Mouse (Mus musculus): Measurements from ENCODE around the gene Slc51a. TPM values are rescaled to one million over a fixed set of nuclear protein-coding genes. Genes with fewer than 3 reads are reported as not detected.
"Not testable (repeated sequence)": the region's sequence is repeated elsewhere in the genome, so short reads cannot be mapped to it uniquely, and the experiment has no call there.

Gene Slc51a
- total RNA-seq, 2 experiments from 2014 or later = not detected

GRCm38 (mm10) chr16:32464908-32465307 lies 22.8 kb downstream of the Slc51a start:
- DNase-seq = no peak

DNA sequence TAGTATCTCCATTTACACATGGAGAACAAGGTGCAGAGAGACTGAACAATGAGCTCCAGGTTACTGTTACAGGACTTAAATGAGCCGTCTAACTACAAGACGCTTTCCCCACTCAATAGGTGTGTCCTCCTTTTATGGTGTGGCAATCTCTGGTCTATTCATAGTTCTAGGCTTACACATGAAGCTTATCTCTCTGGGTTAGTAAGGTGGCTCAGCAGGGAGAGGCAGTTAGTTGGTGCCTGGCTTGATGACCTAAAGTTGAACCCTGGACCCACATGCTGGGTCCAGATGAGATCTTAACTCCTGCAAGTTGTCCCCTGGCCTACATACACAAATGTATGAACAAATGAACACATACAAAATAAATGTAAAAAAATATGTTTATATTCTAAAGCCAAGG lies 24.3 kb downstream of the Slc51a start:
- DNase-seq = no peak

GRCm38 (mm10) chr16:32462950-32463349 lies 24.7 kb downstream of the Slc51a start:
- no peak for DNase-seq

- DNase-seq = no peak
These were observed 26.0 kb downstream of the Slc51a start for GRCm38 (mm10) chr16:32461713-32462112.

DNA sequence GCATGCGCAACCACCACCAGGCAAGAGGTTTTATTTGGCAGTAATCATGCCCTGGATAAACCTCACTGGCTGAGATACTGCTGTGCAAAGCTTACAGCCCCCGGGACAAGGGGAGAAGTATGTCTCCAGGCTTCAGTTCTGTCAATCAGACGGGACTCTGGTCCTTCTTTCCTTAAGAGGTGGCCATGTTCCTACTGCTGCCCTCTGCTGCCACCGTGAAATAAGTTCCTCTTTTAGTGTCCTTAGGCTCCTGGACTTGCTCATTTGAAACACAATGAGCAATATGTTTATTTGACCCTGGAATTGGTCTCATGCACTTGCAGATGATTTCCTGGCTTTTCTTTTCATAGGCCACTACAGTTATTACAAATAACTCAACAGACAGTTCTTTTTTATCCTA lies 27.2 kb downstream of the Slc51a start:
- DNase-seq = no peak

DNA sequence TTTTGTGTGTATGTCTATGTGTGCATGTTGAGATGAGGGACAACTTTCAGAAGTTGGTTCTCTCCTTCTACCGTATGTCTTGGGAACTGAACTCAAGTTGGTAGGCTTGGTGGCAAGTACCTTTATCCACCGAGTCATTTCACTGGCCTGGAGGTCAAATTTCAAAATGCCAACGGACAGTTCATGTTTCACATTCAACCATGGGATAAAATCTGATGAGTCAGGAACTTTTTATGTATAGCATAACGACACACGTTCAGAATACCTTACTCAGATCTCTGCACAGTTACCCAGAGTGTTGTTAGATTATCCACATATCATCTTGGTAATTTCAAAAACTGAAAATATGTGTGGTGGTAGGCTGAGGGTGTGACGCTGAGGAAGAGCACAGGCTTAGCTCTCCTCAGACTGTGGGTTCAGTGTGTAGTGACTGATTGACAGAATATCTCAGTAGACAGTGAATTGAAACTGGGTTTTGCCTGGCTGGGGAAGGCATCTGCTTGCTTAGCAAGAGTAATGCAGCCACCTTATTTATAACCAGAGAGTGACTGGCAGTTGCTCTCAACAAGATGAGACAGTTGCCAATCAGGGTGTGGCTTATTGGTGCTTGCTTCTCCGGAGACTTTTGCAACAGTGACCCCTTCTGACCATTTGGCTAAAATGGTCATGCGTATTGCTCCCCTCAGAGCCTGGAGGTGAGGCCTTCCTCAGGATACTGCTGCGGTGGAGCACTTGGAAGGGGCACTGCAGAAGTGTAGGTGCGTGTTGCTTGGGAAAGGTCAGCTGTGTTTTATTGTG lies 29.9 kb downstream of the Slc51a start:
- DNase-seq = peak; percentile 34 to 39

GRCm38 (mm10) chr16:32456761-32457160 lies 30.9 kb downstream of the Slc51a start:
- no peak for DNase-seq

DNA sequence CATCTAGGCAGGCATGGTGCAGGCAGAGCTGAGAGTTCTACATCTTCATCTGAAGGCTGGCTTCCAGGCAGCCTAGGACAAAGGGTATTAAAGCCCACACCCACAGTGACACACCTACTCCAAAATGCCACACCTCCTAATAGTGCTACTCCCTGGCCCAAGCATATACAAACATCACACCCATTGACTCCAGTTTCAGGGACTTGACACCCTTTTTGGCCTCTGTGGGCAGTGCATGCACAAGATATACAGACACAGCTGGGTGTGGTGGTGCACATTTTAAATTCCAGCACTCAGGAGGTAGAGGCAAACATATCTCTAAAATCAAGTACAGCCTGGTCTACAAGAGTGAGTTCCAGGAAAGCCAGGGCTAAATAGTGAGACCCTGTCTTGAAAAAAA lies 31.6 kb downstream of the Slc51a start:
- no peak for DNase-seq

GRCm38 (mm10) chr16:32454646-32455045 lies 33.0 kb downstream of the Slc51a start:
- DNase-seq = no peak

DNA sequence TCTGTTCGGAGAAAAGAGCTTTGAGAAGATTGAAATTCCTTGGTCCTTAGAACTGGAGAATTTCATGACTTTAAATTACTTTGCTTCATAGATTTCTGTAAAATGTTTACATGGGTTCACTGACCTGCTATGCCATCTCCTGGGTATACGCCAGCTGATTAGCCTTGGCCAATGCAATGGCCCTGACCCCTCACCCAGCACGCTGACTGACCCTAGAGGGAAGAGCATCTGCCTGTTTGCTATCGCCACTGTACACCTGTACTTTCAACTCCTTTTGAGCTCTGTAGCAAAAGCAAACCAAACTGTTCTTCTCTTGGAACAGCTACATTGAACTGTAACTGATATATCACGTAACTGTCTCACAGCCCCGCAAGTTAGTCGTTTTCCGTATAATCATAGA lies 34.6 kb downstream of the Slc51a start:
- no peak for DNase-seq

- DNase-seq = no peak
These were observed 37.5 kb downstream of the Slc51a start for GRCm38 (mm10) chr16:32450133-32450532.

- DNase-seq = no peak
These were observed 38.0 kb downstream of the Slc51a start for GRCm38 (mm10) chr16:32449665-32450064.

- no peak for DNase-seq
These were observed 41.0 kb downstream of the Slc51a start for GRCm38 (mm10) chr16:32446563-32447138.

GRCm38 (mm10) chr16:32445558-32445957 lies 42.1 kb downstream of the Slc51a start:
- no peak for DNase-seq

DNA sequence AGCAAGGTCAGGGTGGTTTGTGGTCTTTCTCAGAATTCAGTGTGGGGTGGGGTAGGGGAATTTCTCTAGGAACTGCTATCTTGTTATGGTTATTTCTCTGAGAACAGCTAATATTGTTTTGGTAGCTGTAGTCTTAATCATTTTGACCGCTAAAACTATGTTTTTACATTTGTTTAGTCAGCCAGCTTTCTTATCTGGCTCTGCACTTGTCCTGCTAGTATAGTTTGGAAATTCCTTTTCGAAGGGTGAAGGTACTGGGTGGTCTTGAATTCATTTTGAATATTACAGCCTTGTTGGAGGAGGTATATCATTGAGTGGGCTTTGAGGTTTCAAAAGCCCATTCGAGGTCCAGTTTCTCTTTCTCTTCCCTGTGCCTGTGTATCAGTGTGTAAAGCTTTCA lies 43.1 kb downstream of the Slc51a start:
- not testable (repeated sequence) for DNase-seq

DNA sequence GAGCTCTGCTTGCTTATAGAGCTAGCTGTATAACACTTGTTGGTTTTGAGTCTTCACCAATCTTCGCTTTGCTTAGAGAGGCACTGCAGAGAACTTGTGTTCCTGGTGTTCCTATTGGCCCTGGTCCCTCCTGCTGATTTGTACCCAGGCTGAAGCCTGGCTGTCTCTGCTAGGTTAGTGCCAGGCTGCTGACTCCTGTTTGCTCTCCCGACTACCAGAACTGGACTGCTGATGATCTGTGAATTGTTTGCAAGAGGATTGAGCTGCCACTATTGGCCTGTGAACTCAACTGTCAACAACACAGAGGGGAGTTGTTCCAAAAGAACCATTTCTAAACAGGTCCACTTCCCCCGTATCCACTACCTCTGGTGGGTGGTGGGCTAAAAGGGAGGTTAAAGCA lies 46.2 kb downstream of the Slc51a start:
- DNase-seq = no peak

DNA sequence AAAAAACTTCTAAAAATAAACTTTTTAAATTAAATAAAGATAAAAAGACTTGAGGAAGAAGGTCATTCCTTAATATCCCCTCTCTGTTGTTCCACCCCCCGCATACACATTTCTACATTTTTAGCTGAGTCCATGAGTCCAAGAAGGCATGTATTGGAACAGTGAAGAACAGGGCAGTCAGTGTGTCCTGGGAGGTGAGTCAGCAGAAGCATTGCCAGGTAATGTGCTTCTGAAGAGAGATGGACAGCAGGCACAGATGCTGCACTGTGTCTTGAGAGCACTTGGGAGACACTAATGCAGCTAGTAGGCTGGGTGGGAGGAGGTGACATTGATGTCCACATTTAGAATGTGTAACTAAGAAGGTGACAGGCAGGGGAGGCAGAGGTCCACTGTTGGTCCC lies 50.4 kb downstream of the Slc51a start:
- no peak for DNase-seq

GRCm38 (mm10) chr16:32436657-32437056 lies 51.0 kb downstream of the Slc51a start:
- DNase-seq = no peak

- DNase-seq = no peak
These were observed 53.0 kb downstream of the Slc51a start for GRCm38 (mm10) chr16:32434691-32435090.

- DNase-seq = no peak
These were observed 53.6 kb downstream of the Slc51a start for GRCm38 (mm10) chr16:32434066-32434465.

DNA sequence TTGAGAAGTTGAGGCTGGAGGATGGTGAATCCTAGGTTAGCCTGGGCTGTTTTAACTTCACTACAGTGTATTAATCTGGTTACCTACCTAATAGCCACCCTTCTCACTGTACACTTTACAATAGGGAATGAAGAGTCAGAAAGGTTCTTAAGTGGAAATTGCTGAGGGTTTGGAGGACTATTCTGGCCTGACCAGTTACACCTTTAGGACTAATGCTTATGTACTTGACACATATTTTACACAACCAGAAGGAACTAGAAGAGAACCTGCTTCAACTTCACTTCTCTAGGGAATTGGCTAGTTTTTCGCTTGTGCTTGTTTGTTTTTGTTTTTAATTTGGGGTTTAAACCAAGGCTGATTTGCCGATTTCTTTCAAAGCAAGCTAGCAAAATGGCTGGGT lies 54.5 kb downstream of the Slc51a start:
- no peak for DNase-seq

DNA sequence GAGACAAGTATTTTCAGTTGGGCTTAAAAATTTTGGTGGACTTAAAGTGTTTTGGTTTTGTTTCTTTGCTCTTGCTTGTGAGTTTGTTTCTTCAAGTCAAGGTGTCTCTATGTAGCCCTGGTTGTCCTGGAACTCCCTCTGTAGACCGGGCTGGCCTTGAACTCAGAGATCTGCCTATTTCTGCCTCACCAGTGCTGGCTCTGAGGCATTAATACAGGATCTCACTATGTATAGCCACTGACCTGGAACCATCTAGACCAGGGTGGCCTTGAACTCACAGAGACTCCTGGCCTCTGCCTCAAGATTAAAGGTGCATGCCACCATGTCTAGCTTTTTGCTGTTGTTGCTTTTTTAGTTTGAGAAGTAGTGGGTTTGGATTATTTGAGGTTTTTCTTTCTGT lies 55.8 kb downstream of the Slc51a start:
- no peak for DNase-seq

- DNase-seq = no peak
These were observed 56.6 kb downstream of the Slc51a start for GRCm38 (mm10) chr16:32431047-32431591.

DNA sequence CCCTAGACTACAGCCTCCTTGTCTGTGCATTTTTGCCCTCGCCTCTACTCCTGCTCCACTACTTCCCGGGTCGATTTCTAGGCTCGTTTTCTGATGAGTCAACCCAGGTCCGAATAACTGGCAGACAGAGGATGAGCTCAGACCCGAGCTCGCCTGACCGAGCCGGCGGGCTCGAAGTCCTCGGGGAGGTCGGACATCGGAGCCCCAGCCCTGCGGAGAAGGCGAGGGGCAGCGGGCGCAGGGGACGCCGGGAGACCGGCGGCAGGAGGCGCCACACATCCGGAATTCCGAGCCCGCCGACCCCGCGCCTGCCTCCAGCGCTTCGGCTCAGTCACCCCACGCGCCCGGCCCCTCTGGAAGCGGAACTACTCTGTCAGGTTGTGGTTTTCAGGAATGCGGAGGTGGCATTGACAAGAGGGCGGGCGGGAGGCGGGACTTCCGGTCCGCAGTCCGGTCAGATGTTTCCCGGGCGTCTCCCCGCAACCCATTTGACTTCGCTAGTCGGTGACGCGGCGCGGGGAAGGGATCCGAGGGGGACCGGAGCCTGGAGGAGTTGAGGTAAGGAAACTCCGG lies 57.1 kb downstream of the Slc51a start, which contains the start of gene Pcyt1a:
Gene Pcyt1a, plus strand, starts transcription at position 448 of the 573 bp plus-strand sequence.
- DNase-seq = peak; percentile 88

Data from layer of hippocampus, postnatal 36 days (tissue).